Mouse (Mus musculus): ENCODE measurements around the gene Engase.

DNA sequence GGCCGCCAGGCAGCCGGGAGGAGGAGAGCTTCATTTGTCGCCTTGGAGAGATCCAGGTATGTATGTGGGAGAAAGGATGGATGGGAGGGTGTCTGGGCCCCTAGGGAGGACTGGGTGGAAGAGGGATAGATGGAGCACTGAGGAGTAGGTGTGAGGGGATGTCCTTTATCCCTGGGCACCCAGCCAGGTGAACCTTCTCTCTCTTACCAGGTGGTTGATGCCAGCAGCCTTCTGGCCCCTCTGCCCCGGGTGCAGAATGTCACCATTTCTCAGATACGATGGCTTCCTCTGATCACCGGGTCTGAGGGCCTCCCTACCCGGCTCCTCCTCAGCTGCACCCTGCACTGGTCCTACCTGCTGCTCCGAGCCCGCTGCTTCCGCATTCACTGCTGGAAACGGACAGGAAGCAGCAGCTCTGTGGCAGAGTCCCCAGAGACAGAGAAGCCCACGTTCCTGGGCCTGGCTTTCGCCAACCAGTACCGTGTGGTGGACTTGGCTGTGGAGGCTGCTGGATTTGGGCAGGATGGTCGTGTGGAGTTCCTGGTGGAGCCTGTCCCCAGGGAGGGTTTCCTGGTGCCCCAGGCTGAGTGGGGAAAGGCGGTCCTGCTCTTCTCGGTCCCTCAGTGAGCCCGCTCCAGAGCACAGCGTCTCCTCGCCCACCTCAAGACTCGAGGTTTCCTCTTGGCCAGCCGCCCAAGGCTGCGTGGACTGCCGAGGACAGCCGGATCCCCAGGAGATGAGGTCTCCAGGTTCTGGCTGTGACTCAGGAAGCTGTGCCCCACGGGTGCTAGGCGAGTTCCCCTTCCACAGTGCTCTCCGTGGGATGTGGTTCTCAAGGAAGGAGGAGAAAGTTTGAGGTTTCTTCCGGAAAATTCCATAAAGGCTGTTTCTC lies 10.5 kb downstream of the Engase start:
- TF ChIP-seq HCFC1 (IDR thresholded peaks at IDR 0.05; ENCODE audit: borderline replicate concordance, insufficient read depth, low read length) (no peak), ZNF384 (IDR thresholded peaks at IDR 0.05; ENCODE audit: low read depth, low read length) (no peak), MAFK (IDR thresholded peaks at IDR 0.05; ENCODE audit: insufficient read depth, low read depth, low read length) (no peak)

All from ES-E14 (cell line).